Mouse (Mus musculus): ENCODE measurements around the gene Hoxa6.

GRCm38 (mm10) chr6:52180726-52181125 is 27.8 kb downstream of the Hoxa6 start:
- TF ChIP-seq CTCF (IDR thresholded peaks at IDR 0.05): no peak
- TF ChIP-seq EP300 (IDR thresholded peaks at IDR 0.05): no peak
